Mouse (Mus musculus): ENCODE measurements at regions not wholly inside any gene's neighbourhood (a gene's known extent, or its start where the extent isn't known, plus 50 kb on each side); places are given as distances from the start of the nearest gene placed in this dataset.

DNA sequence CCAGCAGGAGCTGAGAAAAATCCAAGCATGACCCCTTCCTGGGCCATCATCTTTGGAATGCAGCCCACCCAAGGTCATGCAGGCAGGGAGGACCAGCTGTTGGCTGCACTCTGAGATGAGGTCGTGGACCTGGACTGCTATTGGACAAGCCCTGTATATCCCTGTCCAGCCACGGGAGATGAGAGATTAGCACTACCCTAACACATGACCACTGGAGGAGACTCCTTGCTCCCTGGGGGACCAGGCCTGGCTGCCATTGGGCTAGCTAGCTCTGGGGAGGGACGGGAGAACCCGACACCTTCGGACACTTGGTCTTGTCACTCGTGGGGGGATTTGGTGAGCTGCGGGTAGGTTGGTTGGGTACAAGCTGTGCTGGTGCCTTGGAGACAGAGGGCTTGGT is 105.4 kb downstream of the Mn1 start:
- Histone ChIP-seq H3K9ac (replicated peaks; ENCODE audit: low read depth, low read length) (no peak overlapping the region), H3K4me2 (ENCODE audit: low read depth, low read length) (no peak overlapping the region), H3K4me1 (ENCODE audit: control insufficient read depth, insufficient read depth) (peaks cover 11% of the 10 kb centered on the region), H3K27me3 (ENCODE audit: control insufficient read depth, insufficient read depth, low read length) (peaks cover 26% of the 10 kb centered on the region; the same call in 1 of the 2 replicates), H3K36me3 (replicated peaks; ENCODE audit: control insufficient read depth, insufficient read depth, low read length) (no peaks in the 10 kb centered on the region), H3K27ac (ENCODE audit: low read depth) (no peak overlapping the region), H3K4me3 (ENCODE audit: low read depth, low read length) (no peak overlapping the region), H3K9me3 (replicated peaks; ENCODE audit: control insufficient read depth, low read length) (no peaks in the 10 kb centered on the region)
- ATAC-seq (ENCODE audit: insufficient read depth, low read depth) = peak; percentile 46; the same call in 1 of the 2 replicates
- DNase-seq (ENCODE audit: low spot score) = no peak
- TF ChIP-seq EP300 (IDR thresholded peaks at IDR 0.05; ENCODE audit: low read depth) (no peak), CTCF (IDR thresholded peaks at IDR 0.05; ENCODE audit: low read depth) (no peak)
- WGBS = 47% methylated on average over 7 of the region's 7 CpGs

DNA sequence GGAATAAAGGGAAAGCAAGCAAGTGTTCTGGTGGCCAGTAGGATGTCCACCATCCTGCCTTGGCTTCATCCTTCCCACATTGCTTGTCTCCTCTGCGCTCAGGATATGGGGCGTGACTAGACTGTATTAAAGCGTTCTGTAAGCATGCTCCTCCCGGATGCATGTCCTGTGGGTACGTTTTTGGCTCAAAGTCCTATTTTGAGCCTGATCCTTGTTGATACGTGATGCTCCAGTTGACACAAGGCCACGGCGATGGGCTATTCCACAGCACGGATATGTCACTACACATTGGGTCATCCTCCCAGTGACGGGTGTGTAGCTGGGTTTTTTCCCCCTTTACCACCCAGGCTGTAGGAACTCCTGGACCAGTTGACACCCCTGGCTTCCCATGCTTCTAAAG is 110.6 kb downstream of the Mn1 start:
- peaks cover 58% of the 10 kb centered on the region for H3K27me3 ChIP-seq (ENCODE audit: control insufficient read depth, insufficient read depth, low read length)
- WGBS = 79% methylated on average over 10 of the region's 10 CpGs
- H3K27ac ChIP-seq (ENCODE audit: low read depth) = no peak overlapping the region

DNA sequence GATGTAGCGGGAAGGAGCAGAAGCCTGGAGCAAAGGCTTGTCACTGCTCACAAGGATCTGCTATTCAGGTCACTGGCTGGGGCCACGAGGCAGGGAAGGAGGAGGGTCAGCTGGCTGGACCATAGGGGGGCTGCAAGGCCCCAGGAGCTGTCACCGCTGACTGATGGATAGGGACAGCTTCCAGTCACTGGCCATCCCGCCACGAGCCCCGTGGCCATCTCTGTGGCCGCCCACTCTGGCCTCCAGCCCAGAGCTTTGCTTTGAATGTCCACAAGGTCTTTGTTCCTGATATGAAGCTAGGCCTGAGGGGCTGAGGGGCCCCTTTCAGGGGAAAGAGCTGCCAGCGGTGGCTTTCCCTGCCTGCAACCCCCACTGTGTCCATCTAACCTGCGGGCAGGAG is 111.9 kb downstream of the Mn1 start:
- peaks cover 36% of the 10 kb centered on the region for H3K4me1 ChIP-seq (ENCODE audit: control insufficient read depth, insufficient read depth)
- no peak overlapping the region for H3K4me3 ChIP-seq (ENCODE audit: low read depth, low read length)
- H3K27ac ChIP-seq (ENCODE audit: low read depth) = no peak overlapping the region
- H3K4me2 ChIP-seq (ENCODE audit: low read depth, low read length) = peak overlapping the region; percentile 10; the same call in 1 of the 2 replicates
- no peak for DNase-seq (ENCODE audit: low spot score)
- WGBS = 13% methylated on average over 9 of the region's 9 CpGs
- no peak overlapping the region; the same call in 1 of the 2 replicates for H3K9ac ChIP-seq (replicated peaks; ENCODE audit: low read depth, low read length)
- no peaks in the 10 kb centered on the region for H3K36me3 ChIP-seq (replicated peaks; ENCODE audit: control insufficient read depth, insufficient read depth, low read length)
- H3K9me3 ChIP-seq (replicated peaks; ENCODE audit: control insufficient read depth, low read length) = no peaks in the 10 kb centered on the region
- peaks cover 61% of the 10 kb centered on the region for H3K27me3 ChIP-seq (ENCODE audit: control insufficient read depth, insufficient read depth, low read length)
- no peak for TF ChIP-seq CTCF (IDR thresholded peaks at IDR 0.05; ENCODE audit: low read depth)
- no peak for TF ChIP-seq EP300 (IDR thresholded peaks at IDR 0.05; ENCODE audit: low read depth)
- peak; percentile 64 for ATAC-seq (ENCODE audit: insufficient read depth, low read depth)

More for the DNA sequence above, 110.6 kb downstream of the Mn1 start:
- Histone ChIP-seq H3K4me3 (ENCODE audit: low read depth, low read length) (no peak overlapping the region), H3K36me3 (replicated peaks; ENCODE audit: control insufficient read depth, insufficient read depth, low read length) (no peaks in the 10 kb centered on the region), H3K9ac (replicated peaks; ENCODE audit: low read depth, low read length) (no peak overlapping the region), H3K9me3 (replicated peaks; ENCODE audit: control insufficient read depth, low read length) (no peaks in the 10 kb centered on the region), H3K4me2 (ENCODE audit: low read depth, low read length) (no peak overlapping the region), H3K4me1 (ENCODE audit: control insufficient read depth, insufficient read depth) (peaks cover 36% of the 10 kb centered on the region)
- DNase-seq (ENCODE audit: low spot score) (no peak), ATAC-seq (ENCODE audit: insufficient read depth, low read depth) (no peak)
- no peak for TF ChIP-seq CTCF (IDR thresholded peaks at IDR 0.05; ENCODE audit: low read depth)
- no peak for TF ChIP-seq EP300 (IDR thresholded peaks at IDR 0.05; ENCODE audit: low read depth)

DNA sequence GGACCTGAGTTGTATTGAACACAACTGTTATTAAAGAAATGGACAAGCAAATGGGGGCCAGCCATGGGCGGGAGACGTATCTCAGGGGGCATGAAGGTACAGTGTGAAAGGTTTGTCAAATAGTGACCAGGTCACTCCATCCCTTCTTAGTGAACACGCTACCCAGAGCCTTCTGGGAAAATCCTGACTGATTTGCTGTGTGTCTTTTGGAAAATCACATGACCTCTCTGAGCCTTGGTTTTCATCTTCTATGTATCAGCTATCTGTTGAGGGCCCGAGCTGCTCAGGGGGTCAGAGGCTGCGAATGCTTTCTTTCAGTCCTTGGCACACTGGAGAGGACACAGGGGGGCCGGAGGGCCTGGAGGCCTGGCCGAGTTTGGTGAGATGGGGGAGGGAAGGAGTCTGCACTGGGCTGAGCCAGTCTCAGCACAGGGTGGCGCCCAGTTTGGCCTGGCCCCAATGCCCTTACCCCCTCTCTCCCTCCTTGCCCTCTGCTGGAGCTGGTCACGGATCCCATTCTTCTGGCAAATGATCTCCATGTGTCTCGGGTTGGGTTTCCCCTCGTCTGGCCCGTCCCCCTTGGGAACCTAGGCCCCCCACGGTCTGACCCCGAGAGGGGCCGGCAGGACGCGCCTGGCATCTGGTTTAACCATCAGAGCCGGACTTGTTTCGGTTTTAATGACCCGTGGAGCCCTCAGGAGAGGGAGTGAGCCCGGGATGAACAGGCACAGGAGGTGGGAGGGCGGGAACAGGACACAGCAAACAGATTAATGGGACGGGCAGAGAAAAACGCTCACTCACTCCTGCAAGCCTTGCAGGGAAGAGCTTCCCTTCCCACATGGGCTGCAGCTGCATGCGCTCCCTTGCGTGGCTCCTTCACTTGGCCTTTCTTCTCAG is 113.7 kb downstream of the Mn1 start:
- Histone ChIP-seq H3K27ac (ENCODE audit: low read depth) (no peak overlapping the region), H3K4me1 (ENCODE audit: control insufficient read depth, insufficient read depth) (peaks cover 41% of the 10 kb centered on the region), H3K36me3 (replicated peaks; ENCODE audit: control insufficient read depth, insufficient read depth, low read length) (no peaks in the 10 kb centered on the region), H3K27me3 (ENCODE audit: control insufficient read depth, insufficient read depth, low read length) (peaks cover 54% of the 10 kb centered on the region), H3K9me3 (replicated peaks; ENCODE audit: control insufficient read depth, low read length) (no peaks in the 10 kb centered on the region), H3K9ac (replicated peaks; ENCODE audit: low read depth, low read length) (no peak overlapping the region), H3K4me2 (ENCODE audit: low read depth, low read length) (peak overlapping the region; percentile 46), H3K4me3 (ENCODE audit: low read depth, low read length) (peak overlapping the region; percentile 18; the same call in 1 of the 2 replicates)
- WGBS = 29% methylated on average over 26 of the region's 26 CpGs
- TF ChIP-seq EP300 (IDR thresholded peaks at IDR 0.05; ENCODE audit: low read depth) = no peak
- no peak for TF ChIP-seq CTCF (IDR thresholded peaks at IDR 0.05; ENCODE audit: low read depth)
- ATAC-seq (ENCODE audit: insufficient read depth, low read depth) = 0 out of 2 replicates have a peak, but pooled peaks have one; percentile 16
- DNase-seq (ENCODE audit: low spot score) = no peak

DNA sequence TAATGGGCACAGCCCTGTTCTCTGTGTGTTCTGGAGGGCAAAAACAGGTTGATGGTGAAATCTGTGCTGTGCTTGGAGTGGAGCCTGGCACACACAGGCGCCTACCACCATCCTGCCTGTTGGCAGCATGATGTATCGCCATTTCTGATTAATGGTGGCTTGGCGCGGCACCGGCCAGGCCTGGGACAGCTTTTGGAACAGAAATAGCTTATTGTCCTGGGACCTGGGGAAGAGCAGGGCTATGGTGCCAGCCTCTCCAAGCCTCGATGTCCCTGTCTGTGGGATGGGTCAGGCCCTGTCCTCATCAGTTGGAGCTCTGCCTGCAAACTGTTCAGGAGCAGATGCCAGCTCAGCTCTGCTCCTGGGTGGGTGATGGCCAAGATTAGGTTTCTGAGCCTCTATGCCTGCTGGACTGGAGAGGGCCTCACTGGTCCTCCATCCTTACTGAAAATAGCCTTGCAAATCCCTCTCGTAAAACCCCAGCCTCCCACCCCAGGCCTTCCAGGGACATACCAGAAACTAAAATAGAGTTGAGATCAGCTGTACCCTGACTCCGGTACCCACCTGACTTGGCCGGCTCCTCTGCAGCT is 115.4 kb downstream of the Mn1 start:
- peaks cover 41% of the 10 kb centered on the region for H3K4me1 ChIP-seq (ENCODE audit: control insufficient read depth, insufficient read depth)
- no peak overlapping the region for H3K27ac ChIP-seq (ENCODE audit: low read depth)

More for the DNA sequence above, 115.4 kb downstream of the Mn1 start:
- Histone ChIP-seq H3K9me3 (replicated peaks; ENCODE audit: control insufficient read depth, low read length) (no peaks in the 10 kb centered on the region), H3K4me2 (ENCODE audit: low read depth, low read length) (no peak overlapping the region), H3K27me3 (ENCODE audit: control insufficient read depth, insufficient read depth, low read length) (peaks cover 50% of the 10 kb centered on the region), H3K4me3 (ENCODE audit: low read depth, low read length) (no peak overlapping the region), H3K36me3 (replicated peaks; ENCODE audit: control insufficient read depth, insufficient read depth, low read length) (no peaks in the 10 kb centered on the region), H3K9ac (replicated peaks; ENCODE audit: low read depth, low read length) (no peak overlapping the region)
- TF ChIP-seq EP300 (IDR thresholded peaks at IDR 0.05; ENCODE audit: low read depth) (no peak), CTCF (IDR thresholded peaks at IDR 0.05; ENCODE audit: low read depth) (no peak)
- 59% methylated on average over 9 of the region's 9 CpGs for WGBS
- no peak for ATAC-seq (ENCODE audit: insufficient read depth, low read depth)
- no peak for DNase-seq (ENCODE audit: low spot score)
